Mouse (Mus musculus) granulocyte monocyte progenitor cell, adult 5-6 weeks (primary cell): ENCODE measurements around the gene Adarb2. TPM values are rescaled to one million over a fixed set of nuclear protein-coding genes. Genes with fewer than 3 reads are reported as not detected.

Experiments used
- ATAC-seq: replicated peaks from 2 replicates; pipeline ENCODE4 v1.8.0; 2016; ENCODE audit warnings: mild to moderate bottlenecking, moderate TSS enrichment, inconsistent platforms; ENCODE audit not compliant: poor library complexity, severe bottlenecking
- total RNA-seq, 2 experiments: library from RNA; stranded (forward) in 1 of 2; stranded (reverse) in 1 of 2; fragments of 200-712, 200-1000 nt in 1 of 2; fragments of >200 nt in 1 of 2; fragmentation: Nextera tagmentation in 1 of 2; gene quantifications; 2 replicates each; pipeline ENCODE4 v1.2.3; 2014 to 2017

The Adarb2 gene
- total RNA-seq, 2 experiments from 2014 or later, result not detected

GRCm38 (mm10) chr13:8365523-8365922, 162.9 kb downstream of the Adarb2 start:
- ATAC-seq, result no peak

DNA sequence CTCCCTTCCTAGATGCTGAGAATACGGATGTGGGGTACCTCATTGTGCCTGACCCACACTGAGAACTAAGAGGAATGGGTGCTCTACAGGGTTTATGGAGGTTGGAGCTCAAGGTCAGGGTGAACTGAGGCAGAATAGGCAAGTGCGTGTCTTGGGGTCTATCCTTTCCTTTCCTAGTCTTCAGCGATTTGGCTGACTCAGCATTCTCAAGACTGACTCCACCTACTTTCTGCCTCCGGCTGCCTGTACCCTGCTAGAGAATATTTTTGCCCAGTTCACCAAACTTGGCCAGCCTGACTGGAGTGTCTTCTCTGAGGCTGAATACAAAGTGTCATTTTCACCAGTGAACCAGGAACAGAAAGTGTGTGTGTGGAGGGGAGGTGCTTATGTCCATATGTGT, 163.4 kb downstream of the Adarb2 start:
- ATAC-seq, result no peak

DNA sequence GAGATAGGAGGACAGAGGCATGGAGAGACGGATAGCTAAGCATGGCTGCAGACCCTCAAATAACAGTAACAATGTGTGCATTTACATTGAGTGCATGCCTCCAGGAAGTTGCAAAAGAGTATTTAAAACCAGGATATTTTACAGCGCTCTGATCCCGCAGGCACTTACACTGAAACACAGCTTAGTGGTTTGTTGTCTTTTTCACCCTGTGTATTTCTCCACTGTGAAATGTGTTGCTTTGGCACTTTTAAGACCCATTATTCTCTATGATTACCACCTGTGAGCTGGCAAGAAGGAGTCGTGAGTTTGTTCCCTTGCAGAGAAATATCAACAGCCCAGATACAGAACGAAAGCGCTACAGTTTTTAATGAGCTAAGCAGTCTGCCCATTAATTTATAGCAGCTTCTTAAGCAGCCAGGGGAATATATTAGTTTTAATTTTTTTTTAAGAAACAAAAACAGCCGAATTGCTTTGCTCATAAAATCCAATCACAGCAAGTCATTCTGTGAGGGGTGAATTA, 167.3 kb downstream of the Adarb2 start:
- no peak for ATAC-seq

DNA sequence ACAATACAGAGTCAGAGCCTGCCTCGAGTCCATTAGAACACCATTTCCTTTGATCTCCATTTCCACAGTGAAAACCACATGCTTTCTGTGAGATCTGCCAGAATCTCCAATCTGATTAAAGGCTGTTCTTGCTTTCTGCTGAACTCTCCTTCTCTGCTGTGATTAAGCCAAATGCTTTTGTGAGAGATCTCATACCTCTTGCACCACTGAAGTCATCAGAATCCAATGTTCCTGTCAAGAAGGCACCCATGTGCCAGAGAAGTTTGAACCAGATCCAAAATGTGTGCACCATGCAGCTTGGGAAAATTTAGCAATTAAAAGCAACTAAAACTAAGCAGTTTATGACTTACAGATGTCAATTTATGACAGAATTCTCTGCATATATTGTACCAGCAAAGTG, 185.9 kb downstream of the Adarb2 start:
- ATAC-seq, result no peak

- ATAC-seq, result peak; percentile 85
Measured at GRCm38 (mm10) chr13:8400265-8401041, 197.8 kb downstream of the Adarb2 start.

DNA sequence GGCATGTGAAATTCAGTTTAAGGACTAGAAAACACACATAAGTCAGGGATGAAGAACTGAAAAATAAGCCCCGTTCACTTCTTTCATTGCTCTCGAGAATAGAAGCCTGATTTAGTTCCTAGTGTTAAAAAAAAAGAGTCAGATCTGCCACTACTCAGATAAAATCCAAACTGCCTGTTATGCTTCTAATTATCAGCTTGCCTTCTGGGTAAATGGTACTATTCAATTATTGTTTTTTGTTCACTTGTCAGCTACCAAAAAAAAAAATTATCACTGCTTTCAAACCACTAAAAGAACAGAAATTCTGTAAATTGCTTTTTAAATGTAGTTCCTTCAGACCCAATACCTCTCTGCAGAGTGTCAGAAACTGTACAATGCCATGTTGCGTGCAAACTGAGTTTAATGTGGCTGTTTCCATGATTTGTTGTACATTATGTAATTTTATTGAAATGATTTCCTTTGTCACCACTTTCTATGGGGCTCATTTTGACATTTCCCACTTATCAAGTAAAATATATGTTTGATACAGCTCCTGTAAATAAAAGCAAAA, 199.7 kb downstream of the Adarb2 start:
- no peak for ATAC-seq

GRCm38 (mm10) chr13:8406020-8406419, 203.4 kb downstream of the Adarb2 start:
- ATAC-seq, result no peak

DNA sequence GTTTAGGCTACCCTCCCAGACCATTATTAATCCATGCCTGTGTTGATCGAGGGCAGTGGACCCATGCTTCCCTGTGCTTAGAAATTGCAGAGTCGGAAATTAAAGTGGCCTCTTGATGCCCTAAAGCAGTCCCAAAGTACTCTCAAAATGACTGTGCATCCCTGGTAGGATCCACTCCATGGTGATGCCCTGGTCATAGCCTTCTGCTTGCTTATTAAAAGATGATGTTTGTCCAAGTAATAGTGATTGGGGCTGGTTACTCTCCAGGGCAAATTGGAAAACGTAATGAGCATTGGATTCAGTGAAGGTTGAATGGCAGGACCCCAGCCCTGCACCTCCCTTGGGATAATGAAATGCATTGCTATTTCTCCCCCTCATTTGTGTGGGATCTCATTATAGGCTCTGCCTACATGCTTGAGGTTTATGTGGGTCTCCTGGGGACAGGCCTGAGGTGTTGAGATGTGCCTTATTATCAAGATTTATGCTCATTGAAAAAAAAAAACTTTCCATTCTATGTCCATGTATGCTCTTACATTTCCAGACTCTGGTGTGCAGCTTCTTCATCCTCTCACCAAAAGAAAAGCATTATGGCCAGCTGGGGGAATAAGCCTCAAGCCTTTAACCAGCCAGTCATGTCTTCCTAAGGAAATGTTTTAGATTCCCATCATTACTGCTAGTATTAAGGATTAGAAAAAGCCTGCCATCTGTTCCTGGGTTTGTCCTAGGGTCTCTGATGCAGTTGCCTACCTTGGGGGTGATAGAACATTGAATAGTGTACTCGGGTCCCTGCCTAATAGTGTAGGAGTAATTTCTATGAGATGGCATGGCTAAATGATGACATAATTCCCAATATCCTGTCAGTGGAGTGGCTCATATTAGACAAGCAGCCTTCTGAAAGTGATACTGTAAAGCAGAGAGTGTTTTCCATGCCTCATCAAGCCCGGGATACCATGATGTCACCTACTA, 208.0 kb downstream of the Adarb2 start:
- ATAC-seq, result no peak

GRCm38 (mm10) chr13:8424019-8424719, 221.5 kb downstream of the Adarb2 start:
- ATAC-seq, result no peak

- ATAC-seq, result no peak
Measured at GRCm38 (mm10) chr13:8439188-8439835, 236.6 kb downstream of the Adarb2 start.

DNA sequence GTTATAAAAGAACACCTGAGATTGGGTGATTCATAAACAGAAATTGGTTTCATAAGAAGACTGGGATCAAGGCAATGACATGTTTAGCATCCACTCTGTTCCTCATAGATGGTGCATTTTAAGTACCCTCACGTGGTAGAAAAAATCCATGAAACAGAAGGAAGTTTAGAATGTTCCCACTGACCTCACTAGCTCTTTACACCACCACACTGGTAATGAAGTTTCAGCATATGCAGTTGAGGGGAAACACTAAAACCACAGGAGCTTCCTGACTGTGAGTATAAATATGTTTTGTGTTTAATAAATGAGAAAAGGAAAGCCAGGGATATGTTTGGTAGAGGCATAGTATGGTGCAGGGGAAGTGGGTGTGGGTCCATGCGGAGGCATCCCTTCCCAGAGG, 242.7 kb downstream of the Adarb2 start:
- ATAC-seq, result peak; percentile 77

DNA sequence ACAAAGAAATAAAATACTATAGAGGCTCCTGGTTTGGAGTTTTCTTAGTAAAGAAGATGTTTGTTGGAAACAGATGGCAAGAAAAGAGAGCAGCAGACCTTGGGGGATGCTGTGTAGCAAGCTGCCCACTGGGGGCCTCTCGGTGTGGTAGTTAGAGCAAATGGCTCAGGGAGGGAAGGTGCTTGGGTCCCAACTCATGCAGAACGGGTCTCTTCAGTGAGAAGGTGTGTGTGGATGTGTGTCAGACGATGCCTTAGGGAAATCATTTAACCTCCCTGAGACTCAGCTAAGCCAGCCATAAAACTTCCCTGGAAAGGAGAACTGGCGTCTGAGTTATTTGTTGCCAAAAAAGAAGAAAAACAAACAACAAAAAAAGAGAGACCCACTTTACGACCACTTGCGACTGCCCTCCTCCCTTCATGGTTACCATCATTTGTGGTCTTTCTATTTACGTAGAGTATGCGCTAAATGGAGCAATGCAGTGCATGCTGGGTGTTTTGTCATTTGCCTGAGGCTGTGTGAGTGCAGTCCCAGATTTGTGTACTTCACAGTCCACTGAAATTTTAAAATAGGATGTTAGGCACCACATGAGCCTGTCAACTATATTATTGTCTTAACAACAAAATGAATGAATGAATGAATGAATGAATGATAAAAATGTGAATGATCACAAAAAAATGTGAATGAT, 245.7 kb downstream of the Adarb2 start:
- no peak for ATAC-seq

DNA sequence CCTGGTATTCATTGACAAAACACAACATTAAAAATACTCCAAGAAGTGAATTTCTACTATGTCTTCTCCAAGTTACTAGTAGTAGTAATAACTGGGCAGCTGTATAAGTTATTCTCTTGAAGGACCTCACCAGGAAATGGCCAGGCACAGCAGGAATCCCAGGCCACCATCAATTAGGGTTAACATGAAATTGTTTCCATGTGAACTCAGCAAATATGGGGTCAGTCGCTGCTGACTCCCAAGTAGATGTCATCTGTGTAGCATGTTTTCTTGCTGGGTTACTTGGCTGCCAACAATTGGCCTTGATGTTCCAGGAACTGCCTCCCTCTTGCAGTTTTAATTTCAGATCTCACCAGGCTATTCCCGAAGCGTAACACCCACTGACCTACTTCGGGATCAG, 248.9 kb downstream of the Adarb2 start:
- ATAC-seq, result no peak

DNA sequence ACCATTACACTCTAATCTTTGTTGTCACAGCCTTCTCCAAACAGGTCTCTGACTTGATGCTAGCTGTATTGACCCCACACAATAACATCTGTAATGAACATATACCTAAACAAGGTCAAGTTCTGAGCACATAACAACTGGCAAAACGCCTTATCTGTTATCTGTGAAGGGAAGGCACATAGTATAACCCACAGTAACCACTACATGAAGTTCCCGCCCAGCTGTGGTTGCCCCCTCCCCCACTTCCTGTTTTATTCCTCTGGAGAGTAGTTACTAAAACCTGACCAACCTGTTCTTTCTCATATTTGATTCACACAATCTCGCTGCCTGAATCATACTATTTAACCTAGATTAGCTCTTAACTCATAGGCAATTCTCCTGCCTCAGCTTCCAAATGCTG, 254.2 kb downstream of the Adarb2 start:
- peak; percentile 96 for ATAC-seq

GRCm38 (mm10) chr13:8457831-8458230, 255.2 kb downstream of the Adarb2 start:
- ATAC-seq, result no peak

GRCm38 (mm10) chr13:8467591-8468366, 265.1 kb downstream of the Adarb2 start:
- ATAC-seq, result no peak

GRCm38 (mm10) chr13:8476237-8476636, 273.6 kb downstream of the Adarb2 start:
- no peak for ATAC-seq

GRCm38 (mm10) chr13:8478731-8479130, 276.1 kb downstream of the Adarb2 start:
- no peak for ATAC-seq
